Mouse (Mus musculus) midbrain, embryonic 12.5 days (tissue): Measurements from ENCODE around the gene Syde2. TPM values are rescaled to one million over a fixed set of nuclear protein-coding genes. Genes with fewer than 3 reads are reported as not detected.

Source experiments
- ATAC-seq: fragments of 200-750 bp; cut with Nextera tagmentation; 2 replicates; pipeline ENCODE4 v1.8.0; 2017; ENCODE audit warnings: low read depth, moderate TSS enrichment, moderate library complexity; ENCODE audit not compliant: low FRiP score
- H3K27ac ChIP-seq: fragments of 300-500 bp; sonication (generic); replicated peaks from 2 replicates; pipeline ENCODE4 v1.5.1; 2016; ENCODE audit warnings: mild to moderate bottlenecking
- H3K27me3 ChIP-seq: fragments of 300-500 bp; sonication (generic); 2 replicates; pipeline ENCODE4 v1.6.1; 2016; ENCODE audit warnings: mild to moderate bottlenecking
- H3K36me3 ChIP-seq: fragments of 300-500 bp; sonication (generic); 2 replicates; pipeline ENCODE4 v1.6.1; 2016
- H3K4me1 ChIP-seq: fragments of 300-500 bp; sonication (generic); 2 replicates; pipeline ENCODE4 v1.6.1; 2016
- H3K4me2 ChIP-seq: fragments of 300-500 bp; sonication (generic); replicated peaks from 2 replicates; pipeline ENCODE4 v1.6.1; 2016; ENCODE audit warnings: mild to moderate bottlenecking, moderate library complexity
- H3K4me3 ChIP-seq: fragments of 300-500 bp; sonication (generic); 2 replicates; pipeline ENCODE4 v1.5.1; 2016; ENCODE audit warnings: mild to moderate bottlenecking
- H3K9ac ChIP-seq: fragments of 300-500 bp; sonication (generic); replicated peaks from 2 replicates; pipeline ENCODE4 v1.6.1; 2016; ENCODE audit warnings: mild to moderate bottlenecking, moderate library complexity
- H3K9me3 ChIP-seq: fragments of 300-500 bp; sonication (generic); 2 replicates; pipeline ENCODE4 v1.6.1; 2016; ENCODE audit warnings: mild to moderate bottlenecking
- whole genome bisulfite sequencing: fragments of 180-500 bp; shearing (Covaris S2); methylation state at CpG from one replicate; pipeline ENCODE4 v1.1.7; 2016; 5-methylcytosine and 5-hydroxymethylcytosine counted together
- polyA plus RNA-seq: library from polyadenylated mRNA; unstranded; fragments of >200 nt; fragmentation: Nextera tagmentation; extraction: Ambion mirVana; gene quantifications from 2 replicates; pipeline ENCODE4 v1.2.1, GENCODE M21; 2016

The Syde2 gene
- polyA plus RNA-seq, result 0.92 and 1.3 TPM in 2 replicates

GRCm38 (mm10) chr3:145987268-145987969 is at the start of gene Syde2:
Gene Syde2 (plus strand): TSS chr3:145987870.
- Histone ChIP-seq H3K4me2 (peak within 1 kb of the TSS; percentile 80), H3K27me3 (peaks cover 39% of the 10 kb centered on the region), H3K9me3 (no peaks in the 10 kb centered on the region), H3K4me3 (peak within 1 kb of the TSS; percentile 70), H3K4me1 (peaks cover 12% of the 10 kb centered on the region), H3K9ac (peak within 1 kb of the TSS; percentile 68), H3K36me3 (no peaks in the 10 kb centered on the region), H3K27ac (no peak within 1 kb of the TSS)
- WGBS, result under 1% methylated on average over 42 of the region's 65 CpGs
- peak; percentile 83 for ATAC-seq

- Histone ChIP-seq H3K27me3 (no peaks in the 10 kb centered on the region), H3K9me3 (no peaks in the 10 kb centered on the region), H3K4me3 (peak overlapping the region; percentile 93), H3K9ac (peak overlapping the region; percentile 93), H3K4me2 (peak overlapping the region; percentile 66), H3K27ac (peak overlapping the region; percentile 73), H3K4me1 (peaks cover 21% of the 10 kb centered on the region), H3K36me3 (peaks cover 19% of the 10 kb centered on the region)
- ATAC-seq, result peak; percentile 8; the same call in 1 of the 2 replicates
- 20% methylated on average over 50 of the region's 50 CpGs for WGBS
Measured at GRCm38 (mm10) chr3:145938405-145939349, 49.0 kb upstream of the Syde2 start.

GRCm38 (mm10) chr3:145939402-145939801 is 48.3 kb upstream of the Syde2 start:
- WGBS, result 83% methylated on average over 12 of the region's 12 CpGs
- peaks cover 21% of the 10 kb centered on the region for H3K4me1 ChIP-seq
- peaks cover 26% of the 10 kb centered on the region for H3K36me3 ChIP-seq
- H3K27me3 ChIP-seq, result no peaks in the 10 kb centered on the region
- no peak overlapping the region for H3K27ac ChIP-seq
- H3K9ac ChIP-seq, result peak overlapping the region; percentile 39; the same call in 1 of the 2 replicates
- peak overlapping the region; percentile 66 for H3K4me2 ChIP-seq
- H3K9me3 ChIP-seq, result no peaks in the 10 kb centered on the region
- no peak for ATAC-seq
- peak overlapping the region; percentile 93; the same call in 1 of the 2 replicates for H3K4me3 ChIP-seq

GRCm38 (mm10) chr3:145939971-145940370 is 47.7 kb upstream of the Syde2 start:
- Histone ChIP-seq H3K4me2 (peak overlapping the region; percentile 66; the same call in 1 of the 2 replicates), H3K9me3 (no peaks in the 10 kb centered on the region), H3K9ac (peak overlapping the region; percentile 39; the same call in 1 of the 2 replicates), H3K4me3 (no peak overlapping the region), H3K36me3 (peaks cover 32% of the 10 kb centered on the region), H3K4me1 (peaks cover 21% of the 10 kb centered on the region), H3K27me3 (no peaks in the 10 kb centered on the region), H3K27ac (no peak overlapping the region)
- no peak for ATAC-seq
- WGBS, result 83% methylated on average over 4 of the region's 4 CpGs

- Histone ChIP-seq H3K4me3 (no peak overlapping the region), H3K36me3 (peaks cover 37% of the 10 kb centered on the region), H3K27me3 (no peaks in the 10 kb centered on the region), H3K9ac (no peak overlapping the region), H3K4me2 (no peak overlapping the region), H3K27ac (no peak overlapping the region), H3K9me3 (no peaks in the 10 kb centered on the region), H3K4me1 (peaks cover 23% of the 10 kb centered on the region)
- WGBS, result 19% methylated on average over 3 of the region's 3 CpGs
- no peak for ATAC-seq
Measured at GRCm38 (mm10) chr3:145941971-145942370, 45.7 kb upstream of the Syde2 start.

- no peak for ATAC-seq
- H3K27me3 ChIP-seq, result 0 out of 2 replicates have a peak, but pooled peaks cover 3% of the 10 kb centered on the region
- no peak overlapping the region for H3K27ac ChIP-seq
- H3K4me3 ChIP-seq, result no peak overlapping the region
- no peak overlapping the region for H3K4me2 ChIP-seq
- H3K9me3 ChIP-seq, result no peaks in the 10 kb centered on the region
- WGBS, result 90% methylated on average over 7 of the region's 7 CpGs
- peaks cover 37% of the 10 kb centered on the region for H3K36me3 ChIP-seq
- H3K9ac ChIP-seq, result no peak overlapping the region
- H3K4me1 ChIP-seq, result peaks cover 13% of the 10 kb centered on the region
Measured at GRCm38 (mm10) chr3:145944348-145944747, 43.3 kb upstream of the Syde2 start.

- Histone ChIP-seq H3K4me2 (no peak overlapping the region), H3K9me3 (no peaks in the 10 kb centered on the region), H3K27ac (no peak overlapping the region), H3K4me3 (no peak overlapping the region), H3K27me3 (0 out of 2 replicates have a peak, but pooled peaks cover 3% of the 10 kb centered on the region), H3K4me1 (peaks cover 12% of the 10 kb centered on the region), H3K36me3 (peaks cover 27% of the 10 kb centered on the region), H3K9ac (no peak overlapping the region)
- ATAC-seq, result no peak
- WGBS, result 83% methylated on average over 3 of the region's 3 CpGs
Measured at GRCm38 (mm10) chr3:145945904-145946303, 41.8 kb upstream of the Syde2 start.

- Histone ChIP-seq H3K9me3 (no peaks in the 10 kb centered on the region), H3K4me2 (no peak overlapping the region), H3K27ac (no peak overlapping the region), H3K4me1 (peaks cover 12% of the 10 kb centered on the region), H3K4me3 (no peak overlapping the region), H3K9ac (no peak overlapping the region), H3K27me3 (0 out of 2 replicates have a peak, but pooled peaks cover 3% of the 10 kb centered on the region), H3K36me3 (peaks cover 25% of the 10 kb centered on the region)
- ATAC-seq, result no peak
- WGBS, result 71% methylated on average over 2 of the region's 2 CpGs
Measured at GRCm38 (mm10) chr3:145946654-145947053, 41.0 kb upstream of the Syde2 start.

- Histone ChIP-seq H3K9me3 (no peaks in the 10 kb centered on the region), H3K27me3 (0 out of 2 replicates have a peak, but pooled peaks cover 3% of the 10 kb centered on the region), H3K4me2 (no peak overlapping the region), H3K4me3 (no peak overlapping the region), H3K36me3 (peaks cover 25% of the 10 kb centered on the region), H3K9ac (no peak overlapping the region), H3K27ac (no peak overlapping the region), H3K4me1 (peaks cover 12% of the 10 kb centered on the region)
- ATAC-seq, result no peak
- 53% methylated on average over 6 of the region's 6 CpGs for WGBS
Measured at GRCm38 (mm10) chr3:145947539-145948204, 40.0 kb upstream of the Syde2 start.

GRCm38 (mm10) chr3:145950034-145950814 is 37.4 kb upstream of the Syde2 start:
- Histone ChIP-seq H3K9ac (no peak overlapping the region), H3K4me3 (peak overlapping the region; percentile 19; the same call in 1 of the 2 replicates)
- peak; percentile 85 for ATAC-seq

GRCm38 (mm10) chr3:145950815-145951130 is 36.9 kb upstream of the Syde2 start:
- Histone ChIP-seq H3K27me3 (0 out of 2 replicates have a peak, but pooled peaks cover 3% of the 10 kb centered on the region), H3K9ac (no peak overlapping the region), H3K9me3 (no peaks in the 10 kb centered on the region), H3K4me3 (no peak overlapping the region), H3K27ac (no peak overlapping the region), H3K4me1 (peaks cover 10% of the 10 kb centered on the region), H3K36me3 (no peaks in the 10 kb centered on the region), H3K4me2 (peak overlapping the region; percentile 42; the same call in 1 of the 2 replicates)
- no peak for ATAC-seq
- 53% methylated on average over 5 of the region's 5 CpGs for WGBS

More at GRCm38 (mm10) chr3:145950034-145950814, 37.4 kb upstream of the Syde2 start:
- Histone ChIP-seq H3K27me3 (0 out of 2 replicates have a peak, but pooled peaks cover 3% of the 10 kb centered on the region), H3K9me3 (no peaks in the 10 kb centered on the region), H3K4me1 (peaks cover 10% of the 10 kb centered on the region), H3K36me3 (peaks cover 3% of the 10 kb centered on the region; the same call in 1 of the 2 replicates), H3K27ac (no peak overlapping the region), H3K4me2 (peak overlapping the region; percentile 42)
- 10% methylated on average over 15 of the region's 15 CpGs for WGBS
